Mouse (Mus musculus) G1E (cell line): ENCODE measurements at regions not wholly inside any gene's neighbourhood (a gene's known extent, or its start where the extent isn't known, plus 50 kb on each side); places are given as distances from the start of the nearest gene placed in this dataset.

ENCODE experiments used
- CTCF ChIP-seq: IDR thresholded peaks from 2 replicates; pipeline ENCODE4 v1.5.1; 2012; ENCODE audit warnings: low read depth, low read length, inconsistent platforms, mixed read lengths
- POLR2AphosphoS5 ChIP-seq: IDR thresholded peaks from 2 replicates; pipeline ENCODE4 v1.6.1; 2012; ENCODE audit warnings: low read depth, low read length, inconsistent platforms; ENCODE audit not compliant: insufficient replicate concordance

GRCm38 (mm10) chr16:24042216-24042615, 53.6 kb upstream of the Bcl6 start:
- no peak for TF ChIP-seq CTCF
- TF ChIP-seq POLR2AphosphoS5, result no peak
